Mouse (Mus musculus): ENCODE measurements around the gene Psmb2.

Gene Psmb2

DNA sequence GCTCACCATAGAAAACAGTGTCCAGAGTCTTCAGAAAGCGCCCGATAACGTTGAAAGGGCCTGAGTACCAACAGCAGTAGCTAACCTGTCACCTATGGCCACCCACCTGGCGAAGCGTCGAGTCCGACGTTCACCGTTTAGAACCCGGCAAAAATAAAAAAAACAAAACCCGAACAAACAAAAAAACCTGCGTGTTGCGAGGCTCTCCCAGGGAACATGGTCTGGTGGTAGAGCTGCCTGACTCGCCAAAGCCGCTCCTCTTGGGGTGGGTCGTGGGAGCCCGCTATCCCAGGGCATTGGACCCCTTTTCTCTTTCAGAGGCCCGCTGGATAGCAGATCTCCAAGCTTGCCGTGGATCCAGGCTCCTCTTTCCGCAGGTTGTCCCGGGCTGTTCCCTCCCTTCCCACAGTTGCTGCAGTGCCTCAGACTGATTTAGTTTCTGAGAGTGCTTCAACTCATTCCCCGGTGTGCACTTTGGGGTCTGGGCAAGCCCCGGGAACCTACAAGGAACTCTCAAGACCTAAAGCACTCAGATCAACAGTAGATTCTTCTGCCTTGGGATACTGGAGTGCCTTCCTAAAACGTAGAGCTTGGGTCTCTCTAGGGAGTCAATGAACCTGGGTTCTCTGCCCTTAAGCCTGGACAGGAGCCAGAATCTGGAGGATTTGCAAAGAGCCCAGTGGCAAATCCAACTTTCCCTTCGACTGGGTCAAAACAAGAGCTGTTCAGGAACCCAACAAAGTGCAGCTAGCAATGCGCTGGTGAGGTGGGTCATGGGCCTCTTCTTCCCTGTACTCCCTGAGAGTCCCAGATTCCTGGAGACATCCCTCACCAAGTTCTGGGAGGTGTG lies 55.3 kb downstream of the Psmb2 start:
- DNase-seq (ENCODE audit: low read depth), result no peak

DNA sequence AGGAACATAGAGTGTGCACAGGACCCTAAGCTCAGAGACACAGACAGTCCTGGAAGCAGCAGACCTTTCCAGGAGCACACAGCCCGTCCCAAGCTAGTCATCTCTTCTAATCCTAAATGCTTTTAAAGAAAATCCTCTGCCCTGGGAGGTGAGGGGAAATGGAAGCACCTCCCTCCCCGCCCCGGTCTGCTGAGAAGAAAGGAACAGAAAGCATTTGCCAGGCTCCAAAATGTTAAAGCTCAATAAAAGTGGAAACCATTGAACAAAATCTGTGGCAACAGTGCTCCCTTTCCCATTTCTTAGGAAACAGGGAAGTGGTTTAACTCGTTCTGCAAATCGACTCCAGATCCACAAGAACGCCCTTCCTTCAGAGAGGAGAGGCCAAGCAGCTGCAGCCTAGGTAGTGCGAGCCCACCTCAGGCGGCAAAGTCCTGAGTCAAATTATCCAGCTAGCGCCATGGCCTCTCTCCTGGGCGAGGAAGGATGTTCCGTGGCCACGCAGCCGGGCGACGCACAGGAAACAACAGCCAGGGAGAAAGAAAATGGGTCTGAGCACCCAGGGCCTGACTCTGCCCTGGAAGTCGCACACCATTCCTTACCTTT lies 56.7 kb downstream of the Psmb2 start:
- no peak for DNase-seq (ENCODE audit: low read depth)

DNA sequence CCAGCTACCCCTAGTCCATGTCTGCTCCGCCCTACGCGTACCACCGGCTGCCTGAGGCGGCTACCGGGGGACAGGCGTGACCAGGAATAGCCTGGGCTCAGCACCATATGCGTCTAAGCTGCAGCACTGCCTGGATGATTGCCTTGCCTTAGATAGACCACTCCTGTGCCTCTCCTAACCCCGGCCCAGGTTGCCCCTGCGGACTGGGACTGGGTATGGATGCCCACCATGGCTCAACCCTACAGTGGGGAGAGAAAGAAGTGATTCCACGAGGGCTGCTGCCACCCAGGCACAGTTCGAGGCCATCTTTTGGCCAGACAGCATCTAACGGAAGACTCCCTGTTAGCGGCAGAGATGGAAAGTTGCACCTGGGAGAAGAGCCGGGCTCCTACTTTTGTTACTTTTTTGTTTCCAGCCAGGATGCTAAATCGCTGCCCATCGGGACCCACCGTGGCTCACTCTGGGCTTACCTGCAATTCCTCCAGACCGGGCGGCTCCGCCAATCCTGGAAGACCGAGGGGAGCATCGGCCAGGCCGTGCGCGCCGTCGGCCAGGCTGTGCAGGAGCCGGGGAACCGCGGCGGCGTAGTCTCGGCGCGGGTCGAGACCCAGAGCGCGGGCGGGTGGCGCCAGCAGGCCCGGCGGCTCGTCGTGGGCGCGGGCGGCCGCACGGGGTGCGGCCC lies 57.4 kb downstream of the Psmb2 start:
- no peak for DNase-seq (ENCODE audit: low read depth)

DNA sequence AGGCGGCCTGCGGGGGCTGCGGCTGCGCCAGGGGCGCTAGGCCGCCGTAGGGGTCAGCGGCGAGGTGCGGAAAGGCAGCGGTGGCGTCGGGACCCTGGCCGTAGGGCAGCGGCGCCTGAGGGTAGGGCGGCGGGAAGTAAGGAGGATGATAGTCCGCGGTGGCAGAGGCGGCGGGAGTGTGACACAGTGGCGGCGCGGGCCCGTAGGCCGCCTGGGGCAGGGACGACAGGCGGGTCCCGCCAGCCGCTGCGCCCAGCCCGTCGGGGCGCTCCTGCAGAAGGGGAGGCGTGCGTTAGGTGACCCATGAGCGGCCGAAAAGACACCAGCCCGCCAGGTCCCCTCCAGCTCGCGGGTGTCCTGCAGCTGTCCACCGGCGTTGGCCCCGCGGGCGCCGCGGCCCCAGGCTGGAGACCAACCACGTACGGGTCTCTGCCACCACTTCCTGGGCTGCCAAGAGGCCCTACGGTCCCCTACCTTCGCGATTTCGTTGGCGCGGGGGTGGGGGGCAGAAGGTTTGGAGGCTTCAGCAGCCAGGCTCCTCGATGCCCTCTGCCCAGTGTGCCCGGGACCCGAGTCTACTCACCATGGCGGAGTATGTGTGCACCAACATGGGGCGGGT lies 58.1 kb downstream of the Psmb2 start:
- DNase-seq (ENCODE audit: low read depth), result no peak

DNA sequence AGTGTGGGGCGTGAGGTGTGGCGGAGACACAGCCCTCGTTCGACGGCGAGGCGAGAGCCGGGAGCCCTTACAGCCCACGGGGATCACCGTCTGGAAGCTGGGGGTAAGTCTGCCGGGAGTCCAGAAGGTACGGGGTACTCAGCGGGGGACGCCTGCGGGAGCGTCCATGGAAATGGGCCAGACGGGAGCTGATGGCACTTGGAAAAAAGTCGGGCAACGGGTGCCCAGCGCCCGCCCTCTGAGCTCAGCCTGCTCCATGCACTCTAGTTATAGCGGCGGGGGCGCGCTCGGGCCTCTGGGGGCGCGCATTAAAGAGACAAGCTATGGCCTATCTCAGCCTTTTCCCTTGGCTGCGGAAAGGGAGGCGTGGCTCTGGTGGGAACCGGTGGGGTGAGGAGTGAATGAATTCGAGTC lies 58.6 kb downstream of the Psmb2 start, which contains the start of gene Tfap2e:
TSS of gene Tfap2e (minus strand) at position 240 of the 414 bp plus-strand sequence.
- DNase-seq (ENCODE audit: low read depth), result no peak

DNA sequence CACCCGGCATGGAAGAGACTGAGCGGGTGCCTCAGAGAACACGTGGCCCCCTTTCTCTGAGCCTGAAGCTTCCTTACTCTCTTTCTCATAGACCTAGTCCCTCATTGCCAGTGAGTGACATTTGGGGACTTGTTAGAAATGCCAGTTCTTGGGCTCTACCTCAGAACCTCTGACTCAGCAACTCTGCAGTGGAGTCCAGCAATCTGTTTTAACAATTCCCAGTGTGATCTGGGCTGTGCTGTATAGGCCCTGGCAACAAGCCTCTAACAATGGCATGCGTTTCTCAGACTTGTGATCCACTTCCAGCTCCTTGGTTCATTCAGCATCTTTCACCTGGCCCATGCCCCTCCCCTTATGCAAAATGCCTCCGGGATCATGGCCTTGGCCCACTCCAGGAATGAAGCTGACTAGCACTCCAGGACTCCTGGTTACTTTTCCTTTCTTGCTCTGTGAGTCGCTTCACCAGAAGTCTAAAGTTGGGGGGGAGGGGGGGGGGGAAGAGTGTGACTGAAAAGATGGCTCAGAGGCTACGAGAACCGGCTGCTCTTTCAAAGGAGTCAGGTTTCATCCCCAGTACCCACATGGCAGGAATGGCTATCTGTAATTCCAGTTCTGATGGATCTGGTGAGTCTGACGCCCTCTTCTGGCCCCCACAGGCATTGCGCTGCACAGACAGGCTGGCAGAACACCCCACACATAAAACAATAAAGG lies 62.7 kb downstream of the Psmb2 start:
- DNase-seq (ENCODE audit: low read depth), result no peak

DNA sequence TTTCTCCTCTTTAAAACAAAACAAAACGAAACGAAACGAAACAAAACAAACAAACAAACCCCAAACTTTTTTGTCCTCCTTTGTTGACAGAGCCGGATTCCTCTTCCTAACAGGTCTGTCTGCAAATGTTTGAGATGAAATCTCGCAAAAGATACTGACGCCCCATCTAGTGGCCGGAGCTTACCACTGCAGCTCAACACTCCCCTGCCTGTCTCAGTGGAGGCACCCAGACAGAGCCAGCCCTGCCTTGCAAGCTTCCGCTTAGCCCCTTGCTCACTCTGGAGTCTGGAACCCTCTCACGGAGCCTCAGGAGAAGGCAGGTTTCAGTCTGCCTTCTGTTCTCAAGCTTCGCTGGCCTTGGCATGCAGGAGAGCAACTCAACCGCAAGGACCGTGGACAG lies 64.0 kb downstream of the Psmb2 start:
- peak; percentile 87 for DNase-seq (ENCODE audit: low read depth)

DNA sequence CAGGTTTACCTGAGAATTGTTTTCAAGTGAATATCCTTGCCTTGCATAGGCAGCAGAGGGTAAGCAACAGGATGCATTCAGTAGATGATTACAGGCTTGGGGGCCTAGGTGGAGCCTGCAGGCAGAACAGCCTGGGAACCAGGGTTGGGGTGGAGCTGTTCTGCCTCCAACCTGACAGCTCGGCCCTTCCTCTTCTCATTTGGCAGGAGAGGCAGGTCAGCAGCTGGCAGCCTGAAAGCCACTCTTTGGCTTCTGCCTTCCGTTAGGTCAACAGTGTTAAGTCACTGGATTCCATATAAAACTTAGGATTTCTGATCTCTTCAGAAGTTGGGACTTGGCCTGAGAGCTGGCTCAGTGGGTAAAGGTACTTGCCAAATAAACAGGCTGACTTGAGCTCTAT lies 65.5 kb downstream of the Psmb2 start:
- no peak for DNase-seq (ENCODE audit: low read depth)

DNA sequence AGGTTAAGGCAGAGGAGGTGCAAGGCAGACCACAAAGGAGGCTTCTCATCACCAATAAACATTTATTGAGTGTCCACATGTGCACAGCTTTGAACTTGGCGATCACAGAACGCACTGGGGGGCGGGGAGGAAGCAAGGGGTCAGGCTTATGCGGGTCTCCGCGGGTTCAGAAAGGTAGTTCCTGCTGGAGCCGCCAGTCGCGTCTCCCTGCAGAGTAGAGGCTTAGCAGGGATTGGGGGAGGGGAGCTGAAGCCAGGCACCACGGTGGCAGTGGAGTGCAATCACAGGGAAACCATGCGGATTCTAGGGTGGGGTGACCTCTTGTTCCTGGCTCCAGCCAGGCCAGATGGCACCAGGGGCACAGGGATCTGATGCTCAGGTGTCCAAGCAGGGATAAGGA lies 66.3 kb downstream of the Psmb2 start:
- no peak for DNase-seq (ENCODE audit: low read depth)

DNA sequence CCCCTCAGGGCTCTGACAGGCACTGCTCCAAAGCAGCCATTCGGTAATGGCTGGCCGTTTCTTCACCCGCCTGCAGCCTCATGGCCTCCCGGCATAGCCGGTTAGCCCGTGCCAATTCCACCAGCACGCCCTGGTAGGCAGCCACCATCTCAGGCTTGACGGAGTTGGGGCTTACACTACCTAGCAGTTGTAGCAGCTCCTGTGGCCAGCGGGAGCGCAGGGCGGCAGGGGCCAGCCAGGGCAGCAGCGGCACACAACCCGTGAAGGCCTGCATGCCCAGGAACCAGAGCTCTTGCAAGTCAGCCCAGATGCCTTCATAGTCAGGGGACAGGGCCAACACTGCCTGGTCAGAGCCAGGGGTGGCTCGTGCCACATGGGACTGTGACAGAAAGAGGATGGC lies 67.4 kb downstream of the Psmb2 start:
- no peak for DNase-seq (ENCODE audit: low read depth)

DNA sequence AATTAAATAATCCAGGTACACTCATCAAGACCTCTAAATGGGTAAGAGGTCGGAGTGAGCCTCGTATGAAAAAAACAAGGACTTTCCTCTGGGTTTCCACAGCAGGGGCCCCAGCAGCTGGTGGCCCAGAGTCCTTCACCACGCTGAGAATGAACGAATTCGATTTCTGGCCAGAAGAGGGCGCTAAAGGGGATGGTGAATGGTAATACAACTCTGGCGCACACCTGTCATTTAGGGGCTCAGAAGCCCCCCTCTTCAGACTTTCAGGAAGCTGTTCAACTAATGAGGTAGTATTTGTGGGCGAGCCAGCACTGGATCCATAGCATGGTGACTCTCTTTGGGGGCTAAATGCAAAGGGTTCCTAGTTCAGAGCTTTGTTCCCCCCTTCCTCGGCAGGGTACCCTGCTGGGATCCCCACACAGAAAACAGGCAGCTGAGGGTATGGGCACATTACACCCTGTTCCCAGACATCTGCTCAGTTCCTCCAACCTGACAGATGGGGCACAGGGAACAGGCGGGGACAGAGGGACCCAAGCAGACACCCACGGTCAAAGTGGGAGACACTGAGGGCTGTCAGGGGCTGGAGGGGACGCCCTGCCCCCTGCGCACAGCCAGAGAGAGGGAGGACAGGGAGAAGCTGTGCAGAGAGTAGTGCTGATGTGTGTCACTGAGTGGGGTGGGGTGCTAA lies 68.2 kb downstream of the Psmb2 start:
- peak; percentile 77 for DNase-seq (ENCODE audit: low read depth)

DNA sequence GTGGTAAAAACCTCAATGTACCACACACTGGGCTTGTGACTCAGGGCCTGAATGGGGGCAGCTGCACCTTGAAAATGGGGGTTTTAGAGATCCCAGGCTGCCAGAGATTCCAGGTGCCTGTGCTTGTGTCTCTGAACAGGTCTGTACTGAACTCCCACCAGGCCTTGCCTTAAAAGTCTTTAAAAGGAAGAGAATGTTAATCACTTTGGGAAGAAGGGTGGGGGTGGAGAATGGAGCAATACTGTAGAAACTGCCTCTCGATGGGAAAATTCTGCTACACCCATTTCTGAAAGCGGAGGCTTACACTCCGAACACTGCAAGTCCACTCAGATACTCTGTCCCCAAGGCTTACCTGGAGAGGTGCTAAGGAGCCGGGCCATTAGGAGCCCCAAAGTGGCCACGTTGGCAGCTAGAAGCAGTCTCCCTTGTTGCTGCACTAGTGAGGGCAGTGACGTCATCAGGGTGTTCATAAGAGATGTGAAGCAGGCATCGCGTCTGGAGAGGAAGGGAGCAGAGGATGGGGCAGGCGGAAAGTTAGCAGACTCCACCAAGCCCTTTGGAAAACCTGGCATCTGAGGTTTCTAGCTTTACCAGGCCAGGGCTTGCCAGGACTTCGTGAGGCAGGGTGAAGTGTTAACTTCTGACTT lies 68.9 kb downstream of the Psmb2 start:
- no peak for DNase-seq (ENCODE audit: low read depth)

DNA sequence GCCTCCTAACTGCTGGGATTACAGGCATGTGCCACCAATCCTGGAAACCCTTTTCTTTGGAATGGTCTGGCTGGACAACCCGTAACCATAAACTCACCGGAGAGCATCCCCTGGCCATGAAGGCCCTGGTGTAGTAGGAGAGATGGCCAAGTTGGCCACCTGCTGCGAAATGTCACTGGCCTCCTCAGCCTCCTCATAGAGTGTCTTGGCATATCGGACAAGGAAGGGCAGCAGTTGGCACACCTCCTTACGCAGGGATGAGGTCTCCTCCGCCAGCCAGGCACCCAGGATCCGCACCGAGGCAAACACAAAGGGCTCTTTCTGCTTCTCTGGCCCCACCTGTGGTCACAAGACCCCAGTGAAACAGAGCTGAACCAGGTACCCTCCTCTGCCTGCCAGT lies 71.0 kb downstream of the Psmb2 start:
- DNase-seq (ENCODE audit: low read depth), result no peak

DNA sequence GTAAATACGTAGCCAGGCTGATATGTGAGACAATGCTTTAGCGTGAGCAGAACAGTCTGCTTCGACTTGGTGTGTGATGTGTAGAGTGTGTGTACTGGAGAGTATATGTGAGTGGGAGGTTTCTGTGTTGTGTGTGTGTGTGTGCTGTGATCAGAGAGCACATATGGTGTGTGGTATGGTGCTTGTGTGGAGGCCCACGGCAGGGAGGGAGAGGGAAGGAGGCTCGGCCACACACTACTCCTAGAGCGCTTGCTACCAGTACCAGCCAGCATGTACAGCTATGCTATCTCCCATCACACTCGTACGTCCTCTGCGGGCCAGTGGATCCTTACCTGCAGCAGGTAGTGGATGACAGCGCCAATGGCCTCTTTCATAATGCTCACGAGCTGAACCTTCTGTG lies 72.1 kb downstream of the Psmb2 start:
- DNase-seq (ENCODE audit: low read depth), result no peak

DNA sequence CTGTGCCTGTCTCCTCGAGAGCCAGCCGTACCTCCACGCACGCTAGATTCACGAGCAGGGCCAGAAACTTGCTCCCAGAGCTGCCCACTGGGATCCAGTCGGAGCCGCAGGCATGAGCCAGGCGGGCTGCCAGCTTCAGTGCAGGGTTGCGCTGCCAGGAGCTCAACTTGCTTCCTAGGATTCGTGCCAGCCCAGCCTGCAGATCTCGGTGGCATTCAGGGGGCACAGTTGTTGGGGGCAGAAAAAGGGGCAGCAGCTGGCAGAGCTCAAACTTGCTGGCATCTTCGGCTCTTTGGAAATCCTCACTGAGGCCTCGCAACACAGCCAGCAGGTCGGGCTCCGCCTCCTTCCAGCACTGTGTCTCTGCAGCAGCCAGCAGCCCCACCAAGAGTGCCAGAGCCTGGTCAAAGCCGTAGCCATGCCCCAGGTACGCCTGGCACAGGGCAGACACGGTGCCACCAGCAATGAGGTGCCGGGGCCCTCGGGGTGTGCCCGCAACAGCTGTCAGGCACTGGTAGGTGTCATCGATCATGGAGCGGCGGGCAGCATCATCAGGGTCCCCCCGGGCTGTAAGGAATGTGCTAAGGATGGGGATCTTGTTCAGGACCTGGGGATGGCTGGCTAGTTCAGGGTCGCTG lies 72.7 kb downstream of the Psmb2 start:
- DNase-seq (ENCODE audit: low read depth), result no peak

DNA sequence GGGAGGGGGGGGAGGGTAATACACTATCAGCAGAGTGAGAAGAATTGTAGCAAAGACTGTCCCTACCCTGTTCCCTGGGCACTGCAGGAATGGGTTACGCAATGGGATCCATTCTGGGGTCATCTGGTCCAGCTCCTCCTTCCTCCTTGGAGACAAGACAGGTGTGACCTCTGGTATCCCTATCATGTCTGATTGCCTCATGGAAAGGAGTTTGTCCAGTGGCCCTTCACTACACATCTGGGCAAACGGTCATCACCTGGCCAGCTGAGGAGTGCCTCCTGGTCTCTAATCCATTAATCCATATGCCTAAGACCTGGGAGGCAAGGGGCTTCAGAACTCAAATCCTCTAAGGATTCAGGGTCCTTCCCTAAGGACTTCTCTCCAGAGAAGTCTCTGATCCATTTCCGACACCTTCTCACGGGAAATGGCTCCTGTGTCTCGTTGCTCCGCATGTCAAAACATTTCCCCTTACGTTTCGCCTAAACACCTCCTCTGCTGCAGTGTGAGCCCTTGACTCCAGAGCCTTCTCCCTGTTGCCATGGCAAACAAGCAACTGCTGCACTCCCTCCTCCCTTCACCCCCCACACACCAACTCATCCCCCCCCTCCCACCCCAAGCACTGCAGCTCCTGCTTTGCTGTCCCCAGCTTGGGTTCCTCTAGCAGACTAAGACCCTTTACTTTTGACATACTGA lies 73.6 kb downstream of the Psmb2 start:
- DNase-seq (ENCODE audit: low read depth), result no peak

DNA sequence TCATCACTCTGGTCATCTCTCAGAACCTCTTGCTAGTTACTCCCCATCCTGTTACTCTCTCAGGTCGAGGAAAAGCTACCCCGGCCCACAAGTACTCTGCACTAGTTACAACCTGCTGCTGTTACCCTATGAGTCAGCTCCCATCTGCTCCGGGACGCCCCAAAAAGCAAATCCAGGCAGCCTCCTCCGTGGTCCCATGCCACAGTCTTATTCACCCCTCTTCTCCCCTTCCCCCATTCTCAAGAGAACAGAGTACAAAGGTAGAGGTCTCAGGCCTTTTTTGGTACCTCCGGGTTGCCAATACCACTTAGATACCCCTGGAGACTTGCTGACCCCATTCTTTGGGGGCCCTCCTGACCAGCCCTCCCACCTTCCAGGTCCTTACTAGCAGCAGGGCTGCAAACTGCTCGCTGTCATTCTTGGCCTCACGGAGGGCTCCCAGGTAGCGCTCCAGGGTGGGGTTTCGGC lies 74.2 kb downstream of the Psmb2 start:
- no peak for DNase-seq (ENCODE audit: low read depth)

DNA sequence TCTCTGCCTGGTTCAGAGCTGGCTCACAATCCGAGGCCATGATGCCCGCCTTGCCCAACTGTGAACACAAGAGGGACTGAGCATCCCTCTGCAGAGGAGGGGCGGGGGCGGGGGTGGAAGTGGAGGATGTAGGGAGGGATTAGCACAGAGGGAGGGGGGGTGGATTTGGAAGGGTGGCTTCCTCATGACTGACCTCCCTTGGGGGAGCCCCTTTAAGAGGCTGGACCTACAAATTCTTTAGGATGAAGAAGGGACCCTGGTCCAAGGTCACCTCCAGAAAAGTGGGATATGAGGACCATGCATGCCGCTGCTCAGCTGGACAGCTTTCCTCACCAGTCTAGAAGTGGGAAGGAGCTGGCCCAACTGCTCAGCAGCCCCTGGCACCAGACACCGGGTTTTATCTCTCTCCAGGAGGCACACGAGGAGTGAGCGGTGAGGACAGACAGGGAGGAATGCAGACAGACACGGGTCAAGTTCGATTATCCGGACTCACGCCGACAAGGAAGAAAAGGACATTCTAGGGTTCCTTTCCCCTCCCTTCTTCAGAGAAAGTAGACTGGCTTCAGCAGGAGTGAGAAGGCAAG lies 74.7 kb downstream of the Psmb2 start:
- no peak for DNase-seq (ENCODE audit: low read depth)

DNA sequence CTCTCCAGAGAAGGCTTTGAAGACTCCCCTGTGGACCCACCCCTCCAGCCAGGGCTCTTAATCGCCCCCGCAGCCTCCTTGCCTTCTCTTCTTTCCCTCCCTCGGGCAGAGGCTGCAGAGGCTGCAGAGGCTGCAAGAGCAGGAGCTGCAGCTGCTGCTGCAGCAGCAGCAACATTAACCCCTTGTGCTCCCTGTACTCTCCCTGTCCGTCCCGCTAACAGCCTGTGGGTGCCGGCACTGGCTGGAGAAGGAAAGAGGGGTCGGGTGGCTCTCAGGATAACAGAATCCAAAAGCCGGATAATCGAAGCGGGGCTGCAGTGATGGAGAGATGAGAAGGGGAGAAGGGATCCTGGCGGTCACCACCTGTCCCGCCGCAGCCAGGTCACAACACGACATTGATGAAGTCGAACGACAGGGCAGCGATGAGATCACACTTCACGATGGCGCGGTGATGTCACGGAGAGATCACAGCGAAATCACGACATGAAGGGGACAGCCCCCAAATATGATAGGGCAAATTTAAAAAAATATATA lies 75.2 kb downstream of the Psmb2 start:
- no peak for DNase-seq (ENCODE audit: low read depth)

All from naive thymus-derived CD4-positive, alpha-beta T cell, adult 2 months (primary cell).